Mouse (Mus musculus): ENCODE results near the gene Gm11549. TPM values are rescaled to one million over a fixed set of nuclear protein-coding genes. Genes with fewer than 3 reads are reported as not detected.

Gene Gm11549
- polyA plus RNA-seq, 1 experiment from 2014 or later: 0.96 TPM

DNA sequence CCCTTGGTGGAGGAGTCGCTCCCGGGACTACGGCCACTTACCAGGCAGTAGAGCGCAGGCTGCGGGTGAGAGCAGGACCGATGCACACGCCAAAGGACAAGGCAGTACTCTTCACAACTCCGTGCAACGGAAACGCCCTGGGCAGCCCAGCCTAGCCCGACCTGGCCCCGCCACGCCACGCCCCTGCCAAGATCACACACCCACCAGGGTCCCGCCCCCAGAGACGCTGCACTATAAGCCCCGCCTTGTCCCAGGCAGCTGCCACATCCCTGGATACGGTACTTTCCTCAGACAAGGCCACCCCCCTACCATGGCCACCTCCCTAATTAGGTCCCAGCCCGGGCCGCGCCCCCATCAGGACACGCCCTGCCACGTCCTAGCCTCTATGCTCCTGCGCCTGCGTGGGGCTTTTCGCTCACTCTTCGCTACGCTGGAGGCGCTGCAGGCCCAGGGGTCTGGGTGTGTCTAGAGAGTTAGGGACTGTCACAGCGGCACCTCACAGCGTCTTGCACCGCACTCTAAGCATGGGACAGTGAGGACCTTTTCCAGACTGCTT, 46.0 kb downstream of the Gm11549 start, which contains the start of the genes Anxa5 and 1810062G17Rik:
Anxa5 (minus strand) TSS at position 363 of the 556 bp plus-strand sequence.
1810062G17Rik (plus strand) TSS at position 406 of the 556 bp plus-strand sequence.
- Histone ChIP-seq H3K4me1 (peaks cover 20% of the 10 kb centered on the region), H3K27me3 (peaks cover 12% of the 10 kb centered on the region; the same call in 1 of the 2 replicates), H3K27ac (replicated peaks) (0 out of 2 replicates have a peak within 1 kb of the TSS, but pooled peaks have one; percentile 7), H3K9me3 (no peaks in the 10 kb centered on the region), H3K36me3 (no peaks in the 10 kb centered on the region), H3K4me3 (peak within 1 kb of the TSS; percentile 53), H3K9ac (replicated peaks) (peak within 1 kb of the TSS; percentile 55), H3K4me2 (replicated peaks) (peak within 1 kb of the TSS; percentile 91)
- 0% methylated on average over 30 of the region's 32 CpGs for WGBS
- ATAC-seq (ENCODE audit: low FRiP score, low read depth): peak; percentile 97

- Histone ChIP-seq H3K4me1 (peaks cover 20% of the 10 kb centered on the region), H3K27me3 (peaks cover 12% of the 10 kb centered on the region; the same call in 1 of the 2 replicates), H3K9ac (replicated peaks) (peak overlapping the region; percentile 55), H3K4me3 (peak overlapping the region; percentile 53), H3K27ac (replicated peaks) (0 out of 2 replicates have a peak overlapping the region, but pooled peaks have one; percentile 7), H3K36me3 (no peaks in the 10 kb centered on the region), H3K9me3 (no peaks in the 10 kb centered on the region), H3K4me2 (replicated peaks) (peak overlapping the region; percentile 91)
- ATAC-seq (ENCODE audit: low FRiP score, low read depth): no peak
- 5% methylated on average over 24 of the region's 24 CpGs for WGBS
Observed at GRCm38 (mm10) chr3:36474938-36475483, 46.6 kb downstream of the Gm11549 start.

GRCm38 (mm10) chr3:36474421-36474820, 47.2 kb downstream of the Gm11549 start:
- H3K4me1 ChIP-seq: peaks cover 20% of the 10 kb centered on the region
- no peaks in the 10 kb centered on the region for H3K36me3 ChIP-seq
- H3K27me3 ChIP-seq: peaks cover 12% of the 10 kb centered on the region; the same call in 1 of the 2 replicates
- 77% methylated on average over 5 of the region's 5 CpGs for WGBS
- peak overlapping the region; percentile 91; the same call in 1 of the 2 replicates for H3K4me2 ChIP-seq (replicated peaks)
- no peak overlapping the region for H3K9ac ChIP-seq (replicated peaks)
- no peak overlapping the region for H3K27ac ChIP-seq (replicated peaks)
- H3K4me3 ChIP-seq: no peak overlapping the region
- no peak for ATAC-seq (ENCODE audit: low FRiP score, low read depth)
- H3K9me3 ChIP-seq: no peaks in the 10 kb centered on the region

DNA sequence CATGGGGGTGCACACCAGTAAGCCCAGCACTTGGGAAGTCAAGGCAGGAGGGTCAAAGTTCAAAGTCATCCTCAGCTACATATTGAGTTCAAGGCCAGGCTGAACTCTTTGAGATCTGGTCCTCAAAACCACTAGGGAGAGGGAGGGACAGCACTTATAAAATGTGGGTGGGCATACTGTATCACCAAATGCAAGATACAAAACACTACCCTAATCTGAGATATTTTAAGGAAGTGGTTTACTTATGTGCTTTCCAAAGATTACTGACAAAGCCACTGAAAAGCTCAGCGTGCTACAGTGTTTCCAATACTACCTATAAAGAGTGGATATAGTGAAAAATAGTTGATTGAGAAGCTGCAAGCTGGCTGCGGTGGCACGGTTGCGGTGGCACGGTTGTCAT, 48.4 kb downstream of the Gm11549 start:
- Histone ChIP-seq H3K4me2 (replicated peaks) (no peak overlapping the region), H3K9me3 (no peaks in the 10 kb centered on the region), H3K4me3 (no peak overlapping the region), H3K4me1 (peaks cover 14% of the 10 kb centered on the region), H3K9ac (replicated peaks) (no peak overlapping the region), H3K27me3 (peaks cover 12% of the 10 kb centered on the region; the same call in 1 of the 2 replicates), H3K36me3 (no peaks in the 10 kb centered on the region), H3K27ac (replicated peaks) (no peak overlapping the region)
- 96% methylated on average over 5 of the region's 5 CpGs for WGBS
- ATAC-seq (ENCODE audit: low FRiP score, low read depth): no peak

DNA sequence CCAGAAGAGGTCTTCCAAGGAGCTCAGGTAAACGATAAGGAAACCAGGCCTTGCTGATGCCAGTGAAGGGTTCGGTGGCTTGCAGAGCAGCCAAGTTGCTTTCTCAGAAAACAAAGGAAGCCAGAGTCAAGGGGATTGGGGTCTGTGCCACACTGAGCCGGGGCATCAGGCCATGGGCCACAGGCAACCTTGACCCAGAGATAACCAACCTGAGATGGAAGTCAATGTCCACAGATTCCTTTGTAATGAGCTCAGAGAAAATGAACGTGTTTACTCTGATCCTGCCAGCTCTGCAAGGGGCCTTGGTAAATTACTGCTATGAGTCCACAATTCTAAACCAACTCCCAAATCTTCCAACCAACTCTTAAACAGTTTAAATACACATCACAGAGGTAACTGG, 49.8 kb downstream of the Gm11549 start:
- H3K4me3 ChIP-seq: no peak overlapping the region
- no peak overlapping the region for H3K27ac ChIP-seq (replicated peaks)
- 80% methylated on average over 4 of the region's 4 CpGs for WGBS
- H3K4me1 ChIP-seq: peaks cover 14% of the 10 kb centered on the region
- no peaks in the 10 kb centered on the region for H3K36me3 ChIP-seq
- no peak overlapping the region for H3K9ac ChIP-seq (replicated peaks)
- no peak overlapping the region for H3K4me2 ChIP-seq (replicated peaks)
- peaks cover 12% of the 10 kb centered on the region; the same call in 1 of the 2 replicates for H3K27me3 ChIP-seq
- H3K9me3 ChIP-seq: no peaks in the 10 kb centered on the region
- no peak for ATAC-seq (ENCODE audit: low FRiP score, low read depth)

GRCm38 (mm10) chr3:36468871-36469270, 52.7 kb downstream of the Gm11549 start:
- 52% methylated on average over 2 of the region's 2 CpGs for WGBS
- no peaks in the 10 kb centered on the region for H3K9me3 ChIP-seq
- no peaks in the 10 kb centered on the region for H3K4me1 ChIP-seq
- H3K9ac ChIP-seq (replicated peaks): no peak overlapping the region
- H3K36me3 ChIP-seq: no peaks in the 10 kb centered on the region
- H3K4me2 ChIP-seq (replicated peaks): no peak overlapping the region
- H3K4me3 ChIP-seq: no peak overlapping the region
- ATAC-seq (ENCODE audit: low FRiP score, low read depth): no peak
- H3K27ac ChIP-seq (replicated peaks): no peak overlapping the region
- no peaks in the 10 kb centered on the region for H3K27me3 ChIP-seq

DNA sequence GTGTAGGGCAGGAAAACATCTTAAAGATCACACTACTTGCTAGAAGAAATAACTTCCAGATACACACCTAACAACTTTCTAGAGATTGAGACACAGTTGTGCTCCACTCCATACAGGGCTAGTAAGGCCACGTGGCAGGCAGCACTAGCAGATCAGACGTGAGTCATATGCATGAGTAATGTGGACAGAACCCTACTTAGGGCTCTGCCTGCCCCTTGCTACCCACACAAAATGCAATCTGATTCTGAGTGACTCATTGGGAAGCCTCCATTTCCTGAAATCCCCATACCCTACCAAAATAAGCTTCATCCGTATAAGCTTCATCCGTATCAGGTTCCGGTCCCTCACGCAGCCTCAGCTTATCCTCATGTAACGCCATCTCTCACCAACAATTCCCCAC, 54.0 kb downstream of the Gm11549 start:
- ATAC-seq (ENCODE audit: low FRiP score, low read depth): no peak
- Histone ChIP-seq H3K4me3 (no peak overlapping the region), H3K27ac (replicated peaks) (no peak overlapping the region), H3K4me2 (replicated peaks) (no peak overlapping the region), H3K36me3 (no peaks in the 10 kb centered on the region), H3K9me3 (no peaks in the 10 kb centered on the region), H3K9ac (replicated peaks) (no peak overlapping the region), H3K27me3 (no peaks in the 10 kb centered on the region), H3K4me1 (no peaks in the 10 kb centered on the region)
- WGBS: 92% methylated on average over 7 of the region's 7 CpGs

DNA sequence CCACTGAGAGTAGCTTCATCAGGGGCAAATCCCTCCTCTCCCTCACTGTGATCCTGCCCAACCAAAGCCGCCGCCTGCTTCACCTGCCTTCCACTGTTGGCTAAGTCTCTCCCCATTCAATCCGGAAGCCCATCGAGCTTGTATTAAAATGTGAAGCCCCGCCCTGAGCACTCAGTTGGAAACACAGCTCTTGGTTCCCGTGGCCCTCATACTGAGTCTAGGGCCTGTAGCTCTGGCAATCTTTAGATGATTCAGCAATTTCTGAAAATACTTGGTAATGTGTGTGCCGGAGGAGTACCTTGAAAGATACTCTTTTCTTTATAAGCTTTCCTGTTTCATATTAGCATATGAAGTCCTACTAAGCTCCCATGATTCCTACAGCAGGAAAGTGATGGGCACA, 56.1 kb downstream of the Gm11549 start:
- Histone ChIP-seq H3K4me3 (no peak overlapping the region), H3K4me2 (replicated peaks) (no peak overlapping the region), H3K9ac (replicated peaks) (no peak overlapping the region), H3K36me3 (no peaks in the 10 kb centered on the region), H3K27me3 (no peaks in the 10 kb centered on the region), H3K9me3 (no peaks in the 10 kb centered on the region), H3K4me1 (no peaks in the 10 kb centered on the region), H3K27ac (replicated peaks) (no peak overlapping the region)
- ATAC-seq (ENCODE audit: low FRiP score, low read depth): no peak
- WGBS: 62% methylated on average over 7 of the region's 7 CpGs

Small RNAs within 50 kb of the gene (microRNA-seq; reads per million reads assigned to microRNA genes)
- gene Mir7009: not detected

Other genes starting within 250 kb of the Gm11549 start
- gene Anxa5, start 45.9 kb downstream of the Gm11549 start, polyA plus RNA-seq (2016; fragmentation: Nextera tagmentation; extraction: Ambion mirVana): 75.4 and 90.1 TPM in 2 replicates
- 0.26 TPM in 1 of 2 replicates, not detected in the other for gene 1810062G17Rik, start 45.9 kb downstream of the Gm11549 start, polyA plus RNA-seq (2016; fragmentation: Nextera tagmentation; extraction: Ambion mirVana)
- 88.1 and 88.5 TPM in 2 replicates for gene Exosc9, start 30.8 kb upstream of the Gm11549 start, polyA plus RNA-seq (2016; fragmentation: Nextera tagmentation; extraction: Ambion mirVana)
- 203 and 207 TPM in 2 replicates for gene Ccna2, start 50.3 kb upstream of the Gm11549 start, polyA plus RNA-seq (2016; fragmentation: Nextera tagmentation; extraction: Ambion mirVana)
- 21.5 and 21.7 TPM in 2 replicates for gene Bbs7, start 91.7 kb upstream of the Gm11549 start, polyA plus RNA-seq (2016; fragmentation: Nextera tagmentation; extraction: Ambion mirVana)
- 4.9 and 6.3 TPM in 2 replicates for gene Trpc3, start 168.4 kb upstream of the Gm11549 start, polyA plus RNA-seq (2016; fragmentation: Nextera tagmentation; extraction: Ambion mirVana)